Mouse (Mus musculus) WW6 (cell line): ENCODE measurements around the gene Nudt9.

Source experiments
- DNase-seq: peaks from one replicate; pipeline ENCODE4 v3.0.0-alpha.2; 2013; ENCODE audit warnings: low read depth, low spot score

The Nudt9 gene

GRCm38 (mm10) chr5:104076361-104076760 is 30.3 kb downstream of the Nudt9 start:
- DNase-seq, result no peak

- DNase-seq, result no peak
Measured at GRCm38 (mm10) chr5:104077508-104077907, 31.4 kb downstream of the Nudt9 start, which contains the start of gene Gm17660. Gm17660 (minus strand) TSS chr5:104077608.

GRCm38 (mm10) chr5:104080736-104081135 is 34.6 kb downstream of the Nudt9 start:
- DNase-seq, result no peak

- no peak for DNase-seq
Measured at GRCm38 (mm10) chr5:104085366-104085765, 39.3 kb downstream of the Nudt9 start.

- no peak for DNase-seq
Measured at GRCm38 (mm10) chr5:104089751-104090150, 43.6 kb downstream of the Nudt9 start.

- DNase-seq, result no peak
Measured at GRCm38 (mm10) chr5:104095416-104096077, 49.4 kb downstream of the Nudt9 start.

GRCm38 (mm10) chr5:104096078-104096938 is 50.2 kb downstream of the Nudt9 start:
- DNase-seq, result no peak

- DNase-seq, result no peak
Measured at GRCm38 (mm10) chr5:104101678-104102531, 55.8 kb downstream of the Nudt9 start.

GRCm38 (mm10) chr5:104103171-104103570 is 57.1 kb downstream of the Nudt9 start:
- DNase-seq, result no peak

GRCm38 (mm10) chr5:104104111-104104510 is 58.0 kb downstream of the Nudt9 start:
- DNase-seq, result no peak

- DNase-seq, result no peak
Measured at GRCm38 (mm10) chr5:104108127-104108875, 62.2 kb downstream of the Nudt9 start.

- peak; percentile 67 for DNase-seq
Measured at GRCm38 (mm10) chr5:104108879-104109369, 62.8 kb downstream of the Nudt9 start.

- no peak for DNase-seq
Measured at GRCm38 (mm10) chr5:104109516-104109915, 63.4 kb downstream of the Nudt9 start.

GRCm38 (mm10) chr5:104110171-104110920 is 64.2 kb downstream of the Nudt9 start:
- DNase-seq, result no peak

GRCm38 (mm10) chr5:104112016-104112415 is 65.9 kb downstream of the Nudt9 start:
- no peak for DNase-seq

GRCm38 (mm10) chr5:104112511-104112910 is 66.4 kb downstream of the Nudt9 start:
- no peak for DNase-seq

GRCm38 (mm10) chr5:104113491-104114172 is 67.5 kb downstream of the Nudt9 start, which contains the start of gene Sparcl1:
Sparcl1 (minus strand) TSS chr5:104113733.
- DNase-seq, result no peak
